Mouse (Mus musculus): Measurements from ENCODE around the gene Cnpy3. TPM values are rescaled to one million over a fixed set of nuclear protein-coding genes. Genes with fewer than 3 reads are reported as not detected.
"Not testable (repeated sequence)": the region's sequence is repeated elsewhere in the genome, so short reads cannot be mapped to it uniquely, and the experiment has no call there.

Cnpy3 gene
- 10 to 100 TPM; 66.6 TPM for total RNA-seq (2021)

DNA sequence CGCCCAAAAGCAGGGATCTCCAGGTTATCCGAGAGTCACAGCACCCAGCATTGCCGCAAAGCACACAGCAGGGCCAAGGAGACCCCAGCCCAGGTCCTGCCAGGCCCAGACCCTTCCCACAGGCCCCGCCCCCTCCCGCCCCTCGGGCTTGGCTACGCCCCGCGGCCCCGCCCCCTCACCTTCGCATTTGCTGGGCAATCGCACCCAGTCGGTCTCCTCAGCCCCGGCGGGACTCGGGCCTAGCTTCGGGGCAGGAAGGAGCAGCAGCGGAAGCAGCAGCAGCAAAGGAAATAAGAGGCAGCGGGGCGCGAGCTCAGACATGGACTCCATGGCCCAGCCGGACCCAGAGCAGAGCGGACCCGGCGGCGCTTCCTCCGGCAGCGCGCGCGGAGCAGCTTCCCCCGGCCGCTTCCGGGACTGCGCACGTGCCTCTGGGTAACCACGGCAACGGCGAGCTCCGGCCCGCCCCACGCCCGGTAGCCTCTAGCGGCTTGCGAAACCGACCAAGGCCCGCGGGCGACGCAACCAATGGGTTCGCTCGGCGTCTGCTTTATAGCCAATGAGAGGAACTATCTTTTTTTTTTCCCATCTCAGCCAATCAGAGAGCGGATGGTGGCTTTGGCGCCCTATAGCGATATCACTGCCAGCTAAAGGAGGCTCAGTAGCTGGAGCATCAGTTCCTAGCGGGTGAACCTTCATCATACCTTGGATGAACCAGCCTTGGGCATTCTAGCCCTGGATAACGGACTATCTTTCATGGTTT lies at the start of gene Cnpy3:
Cnpy3 (minus strand) TSS at position 421 of the 763 bp plus-strand sequence.
- intact Hi-C loops (cut with DNase I) = loop anchor here (2.0 kb wide), 1 partner anchor 21 kb away; the partner anchor contains the start of gene 2310039H08Rik
- peak; percentile 97 for DNase-seq (ENCODE audit: low spot score in 2 of 2)

- no peak for DNase-seq (ENCODE audit: low spot score in 2 of 2)
- intact Hi-C loops (cut with DNase I) = no loop called here
Measured at GRCm38 (mm10) chr17:46801761-46802160, 49.7 kb upstream of the Cnpy3 start.

DNA sequence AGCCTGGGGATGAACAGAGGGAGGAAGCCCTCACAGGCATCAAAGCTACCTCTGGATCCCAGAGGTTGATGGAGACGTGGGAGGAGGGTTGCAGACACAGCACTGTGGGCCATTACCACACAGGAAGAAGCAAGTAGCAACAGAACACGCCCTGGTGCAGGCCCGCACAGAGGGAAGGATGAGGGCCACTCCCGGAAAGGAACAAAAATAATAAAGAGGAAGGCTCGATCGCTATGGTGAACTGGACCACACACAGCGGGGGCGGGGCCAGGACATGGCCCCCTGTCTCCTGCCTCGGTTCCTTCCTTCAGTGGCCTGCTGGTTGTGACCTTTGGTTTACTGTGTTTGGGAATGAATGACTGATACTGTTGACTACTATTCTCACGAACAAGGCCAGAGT lies 47.7 kb upstream of the Cnpy3 start:
- DNase-seq (ENCODE audit: low spot score in 2 of 2) = no peak
- intact Hi-C loops (cut with DNase I) = no loop called here

DNA sequence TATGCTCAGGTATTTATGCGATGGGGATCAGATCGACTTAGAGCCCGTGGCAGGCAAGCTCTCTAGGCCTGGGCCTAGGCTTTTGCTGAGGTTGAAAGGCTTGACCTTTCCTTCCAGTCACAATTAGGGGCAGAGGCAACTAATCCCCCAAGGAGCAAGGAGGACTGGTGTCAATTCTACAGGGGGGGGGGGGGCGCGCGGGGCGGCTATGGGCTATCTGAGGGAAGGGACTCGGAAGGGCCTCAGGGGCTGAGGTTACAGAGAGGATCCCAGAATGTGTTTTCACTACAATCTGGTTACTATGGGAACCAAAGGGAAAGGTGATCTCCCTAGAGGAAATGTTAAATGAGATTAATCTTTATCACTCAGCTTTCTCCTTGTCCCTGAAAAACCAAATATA lies 45.4 kb upstream of the Cnpy3 start:
- DNase-seq (ENCODE audit: low spot score in 2 of 2) = no peak
- intact Hi-C loops (cut with DNase I) = no loop called here

DNA sequence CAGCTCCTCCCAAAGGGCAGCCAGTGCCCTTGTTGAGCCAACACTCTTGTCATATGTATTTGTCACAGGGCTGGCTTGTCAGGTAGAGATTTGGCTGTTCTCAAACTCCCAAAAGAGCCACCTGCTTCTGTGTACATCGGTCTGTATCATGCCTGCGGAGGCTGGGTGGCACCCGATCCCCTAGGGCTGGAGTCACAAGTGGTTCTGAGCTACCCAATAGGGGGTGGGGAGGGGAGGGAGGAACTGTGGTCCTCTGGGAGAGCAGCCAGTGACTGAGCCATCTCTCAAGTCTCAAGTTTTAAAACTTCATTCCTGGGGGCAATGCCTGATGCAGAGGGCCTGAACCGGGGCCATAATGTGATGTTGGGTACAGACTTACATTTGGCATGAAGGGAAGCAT lies 44.7 kb upstream of the Cnpy3 start:
- intact Hi-C loops (cut with DNase I) = no loop called here
- no peak for DNase-seq (ENCODE audit: low spot score in 2 of 2)

GRCm38 (mm10) chr17:46792963-46793362 lies 40.9 kb upstream of the Cnpy3 start:
- intact Hi-C loops (cut with DNase I) = no loop called here
- no peak for DNase-seq (ENCODE audit: low spot score in 2 of 2)

DNA sequence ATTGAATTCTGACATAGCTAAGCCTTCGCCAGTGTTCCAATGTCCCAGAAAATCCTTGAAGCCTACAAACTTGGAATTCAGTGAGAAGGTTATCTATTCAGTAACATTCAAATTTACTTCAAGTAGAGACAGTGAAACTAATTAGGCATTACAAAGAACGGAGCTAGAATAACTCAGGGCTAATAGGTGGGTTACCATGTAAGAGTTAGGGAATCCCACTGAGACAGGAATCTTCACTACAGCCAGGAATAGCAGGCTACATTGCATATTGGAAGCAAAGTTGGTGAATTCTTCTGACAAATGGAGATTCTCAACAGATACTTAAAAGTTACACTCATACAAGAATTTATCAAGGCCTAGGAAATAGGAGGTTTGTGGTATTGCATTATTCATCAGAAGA lies 36.0 kb upstream of the Cnpy3 start:
- intact Hi-C loops (cut with DNase I); DNase-seq (ENCODE audit: low spot score in 2 of 2): not testable (repeated sequence)

GRCm38 (mm10) chr17:46786952-46787351 lies 34.9 kb upstream of the Cnpy3 start:
- intact Hi-C loops (cut with DNase I) = no loop called here
- no peak for DNase-seq (ENCODE audit: low spot score in 2 of 2)

- intact Hi-C loops (cut with DNase I) = loop anchor here (2.0 to 5.0 kb wide), 2 partner anchors 74 to 108 kb away; partner anchors contain the start of genes Bicral and Tbcc
- no peak for DNase-seq (ENCODE audit: low spot score in 2 of 2)
Measured at GRCm38 (mm10) chr17:46783222-46783565, 31.2 kb upstream of the Cnpy3 start.

DNA sequence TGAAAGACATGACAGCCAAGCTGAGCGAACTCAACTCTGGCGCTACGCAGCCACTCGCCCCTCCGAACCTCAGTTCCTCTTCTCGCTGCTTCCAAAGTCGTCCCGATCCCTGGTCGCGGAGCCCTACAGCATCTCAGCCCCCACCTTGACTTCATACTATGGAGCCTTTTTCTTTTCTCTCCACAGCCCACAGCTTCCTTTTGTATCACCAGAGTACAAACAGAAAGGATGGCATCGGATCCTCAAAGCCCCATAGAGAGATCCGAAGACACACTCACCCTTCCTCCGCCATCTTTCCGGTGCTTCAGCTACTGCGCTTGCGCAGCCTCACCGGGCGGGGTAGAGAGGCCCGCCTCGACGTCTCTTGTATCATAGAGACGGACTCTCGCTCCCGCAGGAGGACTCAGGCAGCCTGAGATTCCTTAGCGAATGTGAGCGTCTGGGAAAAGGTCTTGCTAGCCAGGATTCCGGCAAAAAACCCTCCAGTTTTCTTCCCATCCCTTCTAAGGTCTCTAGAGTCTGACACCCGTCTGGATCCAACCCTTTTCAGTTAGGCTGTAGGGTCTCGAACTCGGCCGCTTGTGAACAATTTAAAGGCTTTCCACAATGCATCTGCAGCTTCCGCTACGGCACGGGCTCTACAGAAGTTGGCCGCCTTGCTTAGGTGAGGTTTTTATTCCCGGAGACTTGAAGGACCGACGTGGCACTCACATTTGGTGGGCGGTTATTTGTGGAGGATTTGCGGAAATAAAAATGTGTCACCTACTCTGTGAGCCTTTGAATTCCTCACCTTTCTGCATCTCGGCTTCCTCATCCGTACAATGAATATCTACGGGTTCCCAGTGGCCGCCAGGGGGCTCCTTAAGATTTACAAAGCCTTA lies 30.6 kb upstream of the Cnpy3 start, which contains the start of gene Rpl7l1:
Rpl7l1 (minus strand) TSS at position 332 of the 881 bp plus-strand sequence.
- DNase-seq (ENCODE audit: low spot score in 2 of 2) = peak; percentile 88 to 91

DNA sequence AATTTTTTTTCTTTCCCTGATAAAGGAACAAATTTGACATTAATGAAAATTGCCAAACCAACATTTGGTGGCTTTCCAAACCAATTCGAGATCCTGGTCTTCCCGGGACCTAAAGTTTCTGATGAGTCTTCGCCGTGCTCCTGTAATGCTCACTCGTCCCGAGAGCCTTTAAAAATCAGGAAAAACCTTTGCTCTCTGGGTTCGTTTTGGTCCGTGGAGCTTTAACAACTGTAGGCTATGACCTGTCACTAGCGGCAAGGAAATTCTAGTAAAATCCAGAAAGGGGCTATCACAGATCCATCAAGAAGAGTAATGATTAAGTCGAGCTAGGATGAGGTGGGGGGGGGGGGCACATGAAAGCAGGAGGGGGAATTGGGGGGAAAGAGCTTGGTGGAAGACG lies 29.9 kb upstream of the Cnpy3 start:
- no peak for DNase-seq (ENCODE audit: low spot score in 2 of 2)
- intact Hi-C loops (cut with DNase I) = loop anchor here (2.0 to 5.0 kb wide), 2 partner anchors 75 to 109 kb away; partner anchors contain the start of genes Bicral and Tbcc

More for the DNA sequence above, 30.6 kb upstream of the Cnpy3 start, which contains the start of gene Rpl7l1:
- intact Hi-C loops (cut with DNase I) = loop anchor here (2.0 to 5.0 kb wide), 2 partner anchors 75 to 108 kb away; partner anchors contain the start of genes Bicral and Tbcc

- intact Hi-C loops (cut with DNase I) = no loop called here
- no peak for DNase-seq (ENCODE audit: low spot score in 2 of 2)
Measured at GRCm38 (mm10) chr17:46776087-46776486, 24.1 kb upstream of the Cnpy3 start.

GRCm38 (mm10) chr17:46775070-46775469 lies 23.1 kb upstream of the Cnpy3 start:
- intact Hi-C loops (cut with DNase I) = no loop called here
- DNase-seq (ENCODE audit: low spot score in 2 of 2) = no peak

GRCm38 (mm10) chr17:46774131-46774472 lies 22.1 kb upstream of the Cnpy3 start:
- intact Hi-C loops (cut with DNase I) = no loop called here

DNA sequence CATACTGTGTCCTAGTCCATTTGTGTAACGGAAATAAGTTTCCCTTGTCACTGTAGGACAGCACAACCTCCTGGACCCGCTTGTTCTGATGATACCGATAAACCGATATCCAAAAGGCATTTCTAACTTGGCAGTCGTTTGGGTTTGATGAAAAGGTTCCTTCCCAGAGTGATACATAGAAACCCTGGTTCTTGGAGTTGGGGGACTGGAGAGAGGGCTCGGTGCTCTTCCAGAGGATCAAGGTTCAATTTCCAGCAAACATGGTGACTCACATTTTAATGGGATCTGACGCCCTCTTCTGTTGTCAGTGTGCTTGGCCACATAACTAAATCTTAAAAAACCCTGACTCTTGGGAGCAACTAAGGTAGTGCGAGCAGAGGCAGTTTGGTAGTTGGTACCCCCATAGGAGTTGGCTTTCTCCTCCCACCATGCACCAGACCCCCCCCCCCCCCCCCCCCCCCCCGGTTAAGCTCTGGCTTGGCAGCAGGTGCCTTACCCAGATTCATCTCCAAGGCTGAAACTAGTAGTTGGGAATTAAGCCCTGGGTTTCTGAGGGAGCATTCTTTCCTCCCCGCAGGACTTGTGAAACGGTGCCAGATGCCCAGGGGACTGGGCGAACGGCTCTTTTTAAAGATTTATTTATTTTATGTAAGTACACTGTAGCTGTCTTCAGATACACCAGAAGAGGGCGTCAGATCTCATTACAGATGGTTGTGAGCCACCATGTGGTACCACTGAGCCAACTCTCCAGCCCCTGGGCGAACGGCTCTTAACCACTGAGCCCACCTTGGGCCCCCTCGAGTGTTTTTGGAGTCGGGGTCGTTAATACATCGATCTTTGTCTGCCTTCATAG lies 21.5 kb upstream of the Cnpy3 start:
- intact Hi-C loops (cut with DNase I) = loop anchor here (2.0 kb wide), 1 partner anchor 21 kb away; the partner anchor contains the start of gene Cnpy3
- DNase-seq (ENCODE audit: low spot score in 2 of 2) = no peak

More at GRCm38 (mm10) chr17:46774131-46774472, 22.1 kb upstream of the Cnpy3 start:
- DNase-seq (ENCODE audit: low spot score in 2 of 2) = no peak

DNA sequence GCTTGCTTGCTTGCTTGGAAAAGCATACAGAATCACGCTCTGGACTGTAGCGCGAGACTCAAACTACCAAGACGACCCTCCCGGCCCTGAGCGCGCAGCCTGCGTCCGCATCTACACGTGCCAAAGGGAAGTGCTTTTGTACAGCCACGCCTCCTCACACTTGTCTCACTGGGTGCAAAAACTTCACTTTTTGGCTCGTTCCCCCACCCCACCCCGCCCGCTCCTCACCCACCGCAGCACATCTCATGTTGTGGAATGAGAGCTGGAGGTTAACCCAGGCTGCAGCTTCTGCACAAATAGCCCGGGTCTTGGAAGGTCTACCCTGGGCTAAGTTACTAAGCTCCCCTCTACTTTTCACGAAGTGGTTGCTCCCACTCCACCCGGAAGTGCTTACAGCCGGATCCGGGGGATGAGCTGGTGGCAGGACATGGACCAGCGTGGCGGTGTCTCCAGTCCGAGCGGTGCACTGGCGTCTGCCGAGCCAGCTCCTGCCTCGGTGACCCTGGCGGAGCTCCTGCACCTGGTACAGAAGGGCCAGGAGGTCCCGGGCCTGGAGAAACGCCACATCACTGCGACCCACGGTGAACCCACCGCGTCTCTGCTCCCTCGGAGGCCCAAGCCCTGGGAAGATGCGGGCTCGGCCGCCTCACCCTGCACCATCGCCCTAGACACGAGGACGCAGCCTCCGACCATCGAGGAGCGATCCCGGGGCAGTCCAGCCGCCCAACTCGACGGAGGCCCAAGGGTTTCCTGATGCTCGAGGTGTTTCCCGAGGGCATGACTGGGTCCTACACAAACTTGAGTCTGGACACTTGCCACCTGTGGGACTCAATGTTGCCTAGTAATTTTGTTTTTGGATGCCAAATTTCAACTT lies 20.6 kb upstream of the Cnpy3 start, which contains the start of gene 2310039H08Rik:
2310039H08Rik (plus strand) TSS at position 232 of the 874 bp plus-strand sequence.
- peak; percentile 86 to 88 for DNase-seq (ENCODE audit: low spot score in 2 of 2)
- intact Hi-C loops (cut with DNase I) = loop anchor here (2.0 kb wide), 1 partner anchor 20 kb away; the partner anchor contains the start of gene Cnpy3

- no peak for DNase-seq (ENCODE audit: low spot score in 2 of 2)
- intact Hi-C loops (cut with DNase I) = loop anchor here (2.0 kb wide), 1 partner anchor 19 kb away; the partner anchor contains the start of gene Cnpy3
Measured at GRCm38 (mm10) chr17:46772038-46772403, 20.0 kb upstream of the Cnpy3 start.

- DNase-seq (ENCODE audit: low spot score in 2 of 2) = no peak
- intact Hi-C loops (cut with DNase I) = loop anchor here (2.0 kb wide), 1 partner anchor 19 kb away; the partner anchor contains the start of gene Cnpy3
Measured at GRCm38 (mm10) chr17:46771616-46772015, 19.6 kb upstream of the Cnpy3 start.

Data from left cerebral cortex, postnatal 36 days (tissue).